Mouse (Mus musculus) spleen, adult 2 months (tissue): ENCODE results near the gene Ppfia4. TPM values are rescaled to one million over a fixed set of nuclear protein-coding genes. Genes with fewer than 3 reads are reported as not detected.

Experiments
- DNase-seq, 2 experiments: peaks; one replicate each; pipeline versions ENCODE4 v3.0.0 to v3.0.0-alpha.2; 2012 to 2021; ENCODE audit warnings: low spot score in 2 of 2, low read depth in 1 of 2
- H3K27ac ChIP-seq: fragments of 200-500 bp; 2 replicates; pipeline ENCODE4 v1.5.1; 2012; ENCODE audit warnings: low read length, inconsistent platforms; ENCODE audit not compliant: insufficient read depth
- H3K27me3 ChIP-seq: fragments of 200-500 bp; 2 replicates; pipeline ENCODE4 v1.6.1; 2012; ENCODE audit warnings: mild to moderate bottlenecking, moderate library complexity, low read length, inconsistent platforms; ENCODE audit not compliant: control insufficient read depth, insufficient read depth
- H3K36me3 ChIP-seq: fragments of 200-500 bp; 2 replicates; pipeline ENCODE4 v1.6.1; 2012; ENCODE audit warnings: mild to moderate bottlenecking, low read length, inconsistent platforms; ENCODE audit not compliant: control insufficient read depth, insufficient read depth
- H3K4me1 ChIP-seq: fragments of 200-500 bp; 2 replicates; pipeline ENCODE4 v1.6.1; 2011; ENCODE audit warnings: inconsistent platforms; ENCODE audit not compliant: control insufficient read depth, insufficient read depth, insufficient read length
- H3K4me3 ChIP-seq: fragments of 200-500 bp; 2 replicates; pipeline ENCODE4 v1.5.1; 2011; ENCODE audit warnings: mild to moderate bottlenecking, inconsistent platforms; ENCODE audit not compliant: insufficient read depth, insufficient read length; ENCODE audit errors: extremely low read depth
- CTCF ChIP-seq: fragments of 200-500 bp; IDR thresholded peaks from 2 replicates; pipeline ENCODE4 v1.5.1; 2011; ENCODE audit warnings: mild to moderate bottlenecking, inconsistent platforms; ENCODE audit not compliant: insufficient read depth, insufficient read length, insufficient replicate concordance; ENCODE audit errors: extremely low read depth
- POLR2A ChIP-seq: fragments of 200-500 bp; IDR thresholded peaks from 2 replicates; pipeline ENCODE4 v1.6.1; 2011; ENCODE audit warnings: low read depth, low read length, inconsistent platforms
- WGBS: fragments of 180-500 bp; shearing (Covaris S2); methylation state at CpG from one replicate; pipeline ENCODE4 v1.1.7; 2018; 5-methylcytosine and 5-hydroxymethylcytosine counted together
- polyA plus RNA-seq: library from polyadenylated mRNA; depleted of rRNA; stranded (reverse); fragments of >200 nt; gene quantifications from 2 replicates; pipeline ENCODE4 v1.2.3, GENCODE M21; 2012

Ppfia4 gene
- polyA plus RNA-seq, 1 experiment: 20.1 TPM

DNA sequence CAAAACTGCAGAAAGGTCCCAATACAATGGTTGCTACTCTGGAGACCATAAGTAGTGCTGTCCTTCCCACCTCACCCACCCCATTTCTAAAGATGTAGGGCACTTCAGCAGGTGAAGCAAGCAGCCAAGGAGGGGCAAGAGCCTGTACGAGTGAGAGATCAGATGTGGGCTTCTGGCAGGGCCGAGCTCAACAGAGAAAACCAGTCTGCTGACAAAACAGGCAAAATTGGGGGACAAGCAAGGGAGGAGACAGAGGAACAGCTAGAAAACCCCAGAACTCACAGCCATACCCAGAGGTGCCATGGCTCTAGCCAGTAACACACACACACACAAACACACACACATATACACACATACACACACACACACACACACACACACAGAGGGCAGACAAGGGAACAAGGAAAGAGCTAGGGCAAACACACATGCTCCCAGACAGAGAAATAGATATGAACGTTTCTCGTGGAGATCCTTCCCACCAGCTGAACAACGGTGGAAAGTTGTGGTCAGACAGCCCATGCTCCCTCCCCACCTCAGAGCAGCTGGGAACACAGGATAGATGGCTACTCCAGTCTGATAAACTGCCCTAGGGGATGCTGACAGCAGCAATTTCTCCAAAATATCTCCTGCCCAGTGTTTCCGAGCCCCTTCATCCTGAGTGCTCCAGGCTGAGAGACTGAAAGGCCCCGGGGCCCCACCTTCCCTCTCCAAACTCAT is 1.5 kb upstream of the Ppfia4 start:
- Histone ChIP-seq H3K27ac (no peak overlapping the region), H3K4me3 (no peak overlapping the region), H3K27me3 (no peaks in the 10 kb centered on the region), H3K36me3 (no peaks in the 10 kb centered on the region), H3K4me1 (0 out of 2 replicates have a peak, but pooled peaks cover 5% of the 10 kb centered on the region)
- DNase-seq: no peak
- WGBS: 55% methylated on average over 7 of the region's 7 CpGs
- TF ChIP-seq POLR2A: no peak
- TF ChIP-seq CTCF: no peak

DNA sequence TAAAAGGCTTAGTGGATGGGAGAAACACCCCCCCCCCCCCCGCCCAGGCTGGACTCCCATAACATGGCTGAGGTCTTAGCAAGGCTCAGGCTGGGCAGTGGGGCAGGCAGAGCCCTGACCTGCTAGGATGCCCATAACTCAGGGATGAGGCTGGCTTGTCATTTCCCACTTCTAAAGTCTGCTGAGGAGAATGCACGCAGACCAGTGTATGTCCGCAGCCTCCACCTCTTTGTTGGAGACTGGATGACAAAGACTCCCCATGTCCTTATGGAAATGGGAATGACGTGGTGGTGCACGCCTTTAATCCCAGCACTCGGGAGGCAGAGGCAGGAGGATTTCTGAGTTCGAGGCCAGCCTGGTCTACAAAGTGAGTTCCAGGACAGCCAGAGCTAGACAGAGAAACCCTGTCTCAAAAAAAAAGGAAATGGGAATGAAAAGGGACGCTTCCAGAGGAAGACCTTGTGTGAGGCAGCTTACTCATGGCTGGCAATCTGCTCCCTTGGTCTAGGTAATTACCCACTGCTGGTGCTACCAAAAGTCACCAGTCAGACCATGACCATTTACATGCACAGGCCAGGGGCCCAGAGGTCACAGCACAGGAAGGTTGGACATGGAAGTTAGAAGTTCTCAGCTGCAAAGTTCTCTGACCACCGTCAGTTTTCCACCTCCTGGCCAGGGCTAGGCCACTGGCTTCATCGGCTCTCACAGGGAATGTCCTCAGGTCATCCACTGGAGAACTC is 813 bp upstream of the Ppfia4 start:
- DNase-seq: no peak
- Histone ChIP-seq H3K4me3 (no peak overlapping the region), H3K27me3 (no peaks in the 10 kb centered on the region), H3K4me1 (0 out of 2 replicates have a peak, but pooled peaks cover 5% of the 10 kb centered on the region), H3K27ac (no peak overlapping the region), H3K36me3 (no peaks in the 10 kb centered on the region)
- 80% methylated on average over 10 of the region's 10 CpGs for WGBS
- TF ChIP-seq POLR2A (no peak), CTCF (no peak)

GRCm38 (mm10) chr1:134331879-134332635 is 671 bp downstream of the Ppfia4 start:
- H3K27ac ChIP-seq: no peak overlapping the region
- 0 out of 2 replicates have a peak, but pooled peaks cover 5% of the 10 kb centered on the region for H3K4me1 ChIP-seq
- no peak overlapping the region for H3K4me3 ChIP-seq
- 40% methylated on average over 20 of the region's 20 CpGs for WGBS
- H3K27me3 ChIP-seq: no peaks in the 10 kb centered on the region
- DNase-seq: peak; percentile 25 to 63
- TF ChIP-seq CTCF: peak; percentile 65; the same call in 1 of the 2 replicates
- no peak for TF ChIP-seq POLR2A
- H3K36me3 ChIP-seq: no peaks in the 10 kb centered on the region

GRCm38 (mm10) chr1:134326841-134327346 is 5.8 kb downstream of the Ppfia4 start:
- no peaks in the 10 kb centered on the region for H3K4me1 ChIP-seq
- no peak overlapping the region for H3K4me3 ChIP-seq
- DNase-seq: no peak
- H3K27ac ChIP-seq: no peak overlapping the region
- no peak for TF ChIP-seq CTCF
- TF ChIP-seq POLR2A: no peak
- no peaks in the 10 kb centered on the region for H3K27me3 ChIP-seq
- 95% methylated on average over 12 of the region's 12 CpGs for WGBS
- H3K36me3 ChIP-seq: no peaks in the 10 kb centered on the region

- Histone ChIP-seq H3K36me3 (no peaks in the 10 kb centered on the region), H3K4me1 (no peaks in the 10 kb centered on the region), H3K27ac (no peak overlapping the region), H3K4me3 (no peak overlapping the region), H3K27me3 (no peaks in the 10 kb centered on the region)
- WGBS: 74% methylated on average over 6 of the region's 6 CpGs
- TF ChIP-seq CTCF: peak; percentile 18; the same call in 1 of the 2 replicates
- TF ChIP-seq POLR2A: no peak
- DNase-seq: peak in 1 of 2 experiments; percentile 22
Observed at GRCm38 (mm10) chr1:134322591-134322990, 10.1 kb downstream of the Ppfia4 start.

DNA sequence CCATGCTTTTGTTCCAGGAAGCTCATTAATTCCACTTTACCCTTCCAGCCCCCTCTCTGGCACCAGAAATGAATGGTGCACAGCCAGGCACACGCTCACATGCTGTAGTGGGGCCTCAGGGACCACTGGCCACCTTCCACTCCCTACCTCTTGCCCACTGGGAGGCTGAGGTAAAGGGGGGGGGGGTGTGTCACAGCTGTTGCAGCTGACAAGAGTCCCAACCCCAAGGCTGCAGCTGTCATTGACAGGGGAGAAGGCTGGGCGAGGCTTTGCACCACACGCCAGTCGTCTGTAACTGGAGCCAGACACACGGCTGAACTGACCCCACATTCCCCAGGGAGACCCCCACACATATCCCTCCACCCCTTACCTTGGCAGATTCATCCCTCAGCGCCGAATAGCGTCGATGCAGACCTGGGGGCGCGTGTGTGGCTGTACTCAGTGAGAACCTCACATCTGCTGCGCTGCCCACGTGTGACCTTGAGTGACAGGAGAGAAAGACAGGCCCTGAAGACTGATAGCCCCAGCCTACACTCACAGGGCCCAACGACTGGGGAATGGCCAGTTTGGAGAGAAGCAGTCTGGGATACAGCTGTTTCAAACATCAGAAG is 11.9 kb downstream of the Ppfia4 start:
- Histone ChIP-seq H3K4me1 (no peaks in the 10 kb centered on the region), H3K4me3 (no peak overlapping the region), H3K27ac (no peak overlapping the region), H3K36me3 (no peaks in the 10 kb centered on the region), H3K27me3 (no peaks in the 10 kb centered on the region)
- no peak for TF ChIP-seq CTCF
- 73% methylated on average over 14 of the region's 14 CpGs for WGBS
- no peak for DNase-seq
